Mouse (Mus musculus) adrenal gland, adult 2 months (tissue): ENCODE results near the gene Raver1. TPM values are rescaled to one million over a fixed set of nuclear protein-coding genes. Genes with fewer than 3 reads are reported as not detected.

Experiments used
- microRNA-seq, 2 experiments: library from miRNA; unstranded; fragments of <30 nt; microRNA quantifications; one replicate each; pipeline ENCODE4 v1.2.0; 2021
- polyA plus RNA-seq: library from polyadenylated mRNA; depleted of rRNA; stranded (reverse); fragments of >200 nt; gene quantifications from 2 replicates; pipeline ENCODE4 v1.2.3, GENCODE M21; 2012; rRNA removed
- total RNA-seq, 2 experiments: library from RNA; stranded (reverse); gene quantifications; 2 replicates each; pipeline ENCODE4 v1.2.3; 2021

The Raver1 gene
- total and polyA plus RNA-seq, 3 experiments: 50.8 to 76.4 (median 53.4) TPM

Small RNA genes within 50 kb of the gene (microRNA-seq; reads per million reads assigned to microRNA genes)
- gene Mir1900 (0 reads per million in 2 experiments), gene Mir7082 (0.22 to 1.7 reads per million in 2 experiments)

Other genes with a start within 250 kb of the Raver1 start
- 10 to 100 TPM; 19.4 to 20.1 TPM for gene A230050P20Rik, start 223.4 kb downstream of the Raver1 start, total RNA-seq
- gene A230050P20Rik, start 223.4 kb downstream of the Raver1 start, polyA plus RNA-seq: 140 and 164 TPM in 2 replicates
- 1 to 10 TPM; 3.3 TPM for gene Angptl6, start 212.3 kb downstream of the Raver1 start, total RNA-seq
- gene Angptl6, start 212.3 kb downstream of the Raver1 start, polyA plus RNA-seq: 4.0 and 6.5 TPM in 2 replicates
- 10 to 100 TPM; 27.6 to 44.4 TPM for gene Ppan, start 203.8 kb downstream of the Raver1 start, total RNA-seq
- 128 and 140 TPM in 2 replicates for gene Ppan, start 203.8 kb downstream of the Raver1 start, polyA plus RNA-seq
- gene Eif3g, start 193.4 kb downstream of the Raver1 start, total RNA-seq: 100 to 1,000 TPM; 156 to 170 TPM
- 123 and 133 TPM in 2 replicates for gene Eif3g, start 193.4 kb downstream of the Raver1 start, polyA plus RNA-seq
- 10 to 100 TPM; 43.0 to 44.0 TPM for gene Dnmt1, start 132.1 kb downstream of the Raver1 start, total RNA-seq
- 29.6 and 29.8 TPM in 2 replicates for gene Dnmt1, start 132.1 kb downstream of the Raver1 start, polyA plus RNA-seq
- gene S1pr2, start 115.2 kb downstream of the Raver1 start, total RNA-seq: 10 to 100 TPM; 20.4 to 26.6 TPM
- gene S1pr2, start 115.2 kb downstream of the Raver1 start, polyA plus RNA-seq: 14.8 and 15.7 TPM in 2 replicates
- 100 to 1,000 TPM; 120 to 130 TPM for gene Mrpl4, start 89.3 kb downstream of the Raver1 start, total RNA-seq
- gene Mrpl4, start 89.3 kb downstream of the Raver1 start, polyA plus RNA-seq: 245 and 270 TPM in 2 replicates
- 10 to 100 TPM; 10.8 to 19.1 TPM for gene Icam1, start 76.0 kb downstream of the Raver1 start, total RNA-seq
- gene Icam1, start 76.0 kb downstream of the Raver1 start, polyA plus RNA-seq: 7.5 and 8.3 TPM in 2 replicates
- 1 to 10 TPM; 1.1 to 5.1 TPM for gene Icam4, start 62.6 kb downstream of the Raver1 start, total RNA-seq
- 1.9 and 2.7 TPM in 2 replicates for gene Icam4, start 62.6 kb downstream of the Raver1 start, polyA plus RNA-seq
- under 1 TPM; 0.17 to 0.31 TPM for gene Icam5, start 59.9 kb downstream of the Raver1 start, total RNA-seq
- 0.41 and 0.48 TPM in 2 replicates for gene Icam5, start 59.9 kb downstream of the Raver1 start, polyA plus RNA-seq
- not detected for gene Zglp1, start 24.9 kb downstream of the Raver1 start, total RNA-seq
- not detected in 2 replicates for gene Zglp1, start 24.9 kb downstream of the Raver1 start, polyA plus RNA-seq
- gene Gm49373, start 18.9 kb downstream of the Raver1 start, total RNA-seq: under 1 TPM; 0.24 to 0.43 TPM
- 0.18 and 0.19 TPM in 2 replicates for gene Gm49373, start 18.9 kb downstream of the Raver1 start, polyA plus RNA-seq
- gene Fdx1l, start 18.4 kb downstream of the Raver1 start, total RNA-seq: 10 to 100 TPM; 40.7 to 48.6 TPM
- gene Fdx1l, start 18.4 kb downstream of the Raver1 start, polyA plus RNA-seq: 59.6 and 86.5 TPM in 2 replicates
- 1 to 10 TPM in 1 of 2 experiments, under 1 TPM in 1; 0.90 to 2.5 TPM for gene Gm38431, start within 50 bp of the Raver1 start, total RNA-seq
- gene Gm38431, start within 50 bp of the Raver1 start, polyA plus RNA-seq: 68.5 and 74.0 TPM in 2 replicates
- 10 to 100 TPM; 12.7 to 14.6 TPM for gene Tyk2, start 39.2 kb upstream of the Raver1 start, total RNA-seq
- gene Tyk2, start 39.2 kb upstream of the Raver1 start, polyA plus RNA-seq: 23.5 and 25.8 TPM in 2 replicates
- gene Cdc37, start 58.0 kb upstream of the Raver1 start, total RNA-seq: 100 to 1,000 TPM; 179 to 202 TPM
- 58.3 and 59.0 TPM in 2 replicates for gene Cdc37, start 58.0 kb upstream of the Raver1 start, polyA plus RNA-seq
- gene Pde4a, start 73.7 kb upstream of the Raver1 start, total RNA-seq: 10 to 100 TPM in 1 of 2 experiments, 1 to 10 TPM in 1; 8.8 to 17.7 TPM
- 13.2 and 15.6 TPM in 2 replicates for gene Pde4a, start 73.7 kb upstream of the Raver1 start, polyA plus RNA-seq
- 10 to 100 TPM; 36.6 to 56.5 TPM for gene Keap1, start 147.4 kb upstream of the Raver1 start, total RNA-seq
- gene Keap1, start 147.4 kb upstream of the Raver1 start, polyA plus RNA-seq: 132 and 142 TPM in 2 replicates
- gene S1pr5, start 156.4 kb upstream of the Raver1 start, total RNA-seq: 1 to 10 TPM in 1 of 2 experiments, under 1 TPM in 1; 0.66 to 1.9 TPM
- 1.2 and 1.4 TPM in 2 replicates for gene S1pr5, start 156.4 kb upstream of the Raver1 start, polyA plus RNA-seq
- 10 to 100 TPM; 25.9 to 47.0 TPM for gene Atg4d, start 173.3 kb upstream of the Raver1 start, total RNA-seq
- gene Atg4d, start 173.3 kb upstream of the Raver1 start, polyA plus RNA-seq: 36.2 and 42.9 TPM in 2 replicates
- gene Kri1, start 196.0 kb upstream of the Raver1 start, total RNA-seq: 10 to 100 TPM; 27.3 to 38.5 TPM
- 11.7 and 14.4 TPM in 2 replicates for gene Kri1, start 196.0 kb upstream of the Raver1 start, polyA plus RNA-seq
- gene Cdkn2d, start 199.4 kb upstream of the Raver1 start, total RNA-seq: 10 to 100 TPM in 1 of 2 experiments, 1 to 10 TPM in 1; 6.0 to 20.3 TPM
- gene Cdkn2d, start 199.4 kb upstream of the Raver1 start, polyA plus RNA-seq: 36.0 and 42.9 TPM in 2 replicates
- not detected for gene Ap1m2, start 220.3 kb upstream of the Raver1 start, total RNA-seq
- not detected in 2 replicates for gene Ap1m2, start 220.3 kb upstream of the Raver1 start, polyA plus RNA-seq
- gene Slc44a2, start 228.7 kb upstream of the Raver1 start, total RNA-seq: 10 to 100 TPM; 30.9 to 56.0 TPM
- gene Slc44a2, start 228.7 kb upstream of the Raver1 start, polyA plus RNA-seq: 27.1 and 27.2 TPM in 2 replicates